Mouse (Mus musculus) heart, postnatal 0 days (tissue): ENCODE measurements around the gene Sppl3.

Source experiments
- CTCF ChIP-seq: IDR thresholded peaks from 2 replicates; pipeline ENCODE4 v1.5.1; 2016; ENCODE audit warnings: antibody characterized with exemption, control low read depth, low read depth
- EP300 ChIP-seq: IDR thresholded peaks from 2 replicates; pipeline ENCODE4 v1.6.1; 2016; ENCODE audit warnings: antibody characterized with exemption, low read depth

- TF ChIP-seq EP300 (no peak), CTCF (no peak)
Measured at GRCm38 (mm10) chr5:115139124-115139523, 128.2 kb downstream of the Sppl3 start.
